Mouse (Mus musculus) stomach, embryonic 16.5 days (tissue): ENCODE measurements around the gene Atic. TPM values are rescaled to one million over a fixed set of nuclear protein-coding genes. Genes with fewer than 3 reads are reported as not detected.
A peak's percentile ranks its signal among the peaks of the same experiment; 100 is the strongest.

Experiments used
- ATAC-seq: fragments of 200-750 bp; cut with Nextera tagmentation; 2 replicates; pipeline ENCODE4 v1.8.0; 2017; ENCODE audit warnings: moderate number of reproducible peaks, moderate TSS enrichment; ENCODE audit not compliant: insufficient read depth, low FRiP score
- H3K27ac ChIP-seq: fragments of 300-500 bp; sonication (generic); 2 replicates; pipeline ENCODE4 v1.5.1; 2014; ENCODE audit warnings: low read length
- H3K27me3 ChIP-seq: fragments of 300-500 bp; sonication (generic); 2 replicates; pipeline ENCODE4 v1.6.1; 2014; ENCODE audit warnings: low read length, control low read depth, mixed read lengths; ENCODE audit not compliant: control insufficient read depth, insufficient read depth
- H3K36me3 ChIP-seq: fragments of 300-500 bp; sonication (generic); 2 replicates; pipeline ENCODE4 v1.6.1; 2014; ENCODE audit warnings: low read length; ENCODE audit not compliant: control insufficient read depth, insufficient read depth
- H3K4me1 ChIP-seq: fragments of 300-500 bp; sonication (generic); 2 replicates; pipeline ENCODE4 v1.6.1; 2014; ENCODE audit warnings: low read length, control low read depth, mixed read lengths; ENCODE audit not compliant: control insufficient read depth, insufficient read depth
- H3K4me2 ChIP-seq: fragments of 300-500 bp; sonication (generic); 2 replicates; pipeline ENCODE4 v1.6.1; 2014; ENCODE audit warnings: low read depth, low read length, mixed read lengths
- H3K4me3 ChIP-seq: fragments of 300-500 bp; sonication (generic); replicated peaks from 2 replicates; pipeline ENCODE4 v1.5.1; 2014; ENCODE audit warnings: mild to moderate bottlenecking, low read length
- H3K9ac ChIP-seq: fragments of 300-500 bp; sonication (generic); 2 replicates; pipeline ENCODE4 v1.6.1; 2014; ENCODE audit warnings: low read length
- H3K9me3 ChIP-seq: fragments of 300-500 bp; sonication (generic); replicated peaks from 2 replicates; pipeline ENCODE4 v1.6.1; 2016; ENCODE audit warnings: low read length, control low read depth; ENCODE audit not compliant: control insufficient read depth
- WGBS: fragments of 180-500 bp; shearing (Covaris S2); extraction: QIAGEN DNeasy Blood & Tissue Kit; methylation state at CpG from one replicate; pipeline ENCODE4 v1.1.7; 2014; 5-methylcytosine and 5-hydroxymethylcytosine counted together
- polyA plus RNA-seq: library from polyadenylated mRNA; unstranded; fragments of >200 nt; fragmentation: Nextera tagmentation; extraction: Ambion mirVana; gene quantifications from 2 replicates; pipeline ENCODE4 v1.2.1, GENCODE M21; 2015

Gene Atic
- 48.8 and 49.8 TPM in 2 replicates for polyA plus RNA-seq

GRCm38 (mm10) chr1:71556688-71557612, at the start of gene Atic:
Atic (plus strand) TSS chr1:71557150.
- Histone ChIP-seq H3K4me1 (peaks cover 9% of the 10 kb centered on the region; the same call in 1 of the 2 replicates), H3K4me3 (peak within 1 kb of the TSS; percentile 81), H3K27me3 (no peaks in the 10 kb centered on the region), H3K36me3 (peaks cover 25% of the 10 kb centered on the region), H3K9me3 (no peaks in the 10 kb centered on the region), H3K4me2 (peak within 1 kb of the TSS; percentile 82), H3K9ac (peak within 1 kb of the TSS; percentile 86), H3K27ac (peak within 1 kb of the TSS; percentile 88)
- ATAC-seq, result peak; percentile 99
- under 1% methylated on average over 55 of the region's 55 CpGs for WGBS

- H3K36me3 ChIP-seq, result no peaks in the 10 kb centered on the region
- H3K4me1 ChIP-seq, result 0 out of 2 replicates have a peak, but pooled peaks cover 3% of the 10 kb centered on the region
- ATAC-seq, result no peak
- no peak overlapping the region for H3K27ac ChIP-seq
- WGBS, result 34% methylated on average over 9 of the region's 9 CpGs
- H3K4me3 ChIP-seq, result no peak overlapping the region
- no peaks in the 10 kb centered on the region for H3K9me3 ChIP-seq
- H3K4me2 ChIP-seq, result no peak overlapping the region
- H3K27me3 ChIP-seq, result no peaks in the 10 kb centered on the region
- no peak overlapping the region for H3K9ac ChIP-seq
Observed at GRCm38 (mm10) chr1:71507251-71507650, 49.7 kb upstream of the Atic start.

DNA sequence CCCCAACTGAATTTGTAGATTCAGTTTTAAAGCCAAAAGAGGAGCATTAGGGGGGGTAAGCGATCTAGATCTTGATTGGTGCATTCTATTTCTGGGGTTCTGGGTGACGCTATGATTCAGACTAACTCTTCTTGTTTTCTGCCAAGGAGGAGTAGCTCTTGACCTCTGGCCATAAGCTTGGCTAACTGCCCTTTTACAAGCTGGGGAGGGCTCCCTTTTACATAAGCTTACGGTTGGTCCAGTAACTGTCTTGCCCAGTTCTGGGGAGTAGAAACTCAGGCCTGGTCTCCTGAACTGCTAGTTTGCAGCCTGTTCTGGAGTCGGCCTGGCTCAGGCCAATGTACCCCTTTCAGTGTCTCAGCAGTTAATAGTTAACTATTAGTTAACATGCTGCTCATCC, 41.9 kb upstream of the Atic start:
- no peak overlapping the region for H3K4me2 ChIP-seq
- H3K27me3 ChIP-seq, result no peaks in the 10 kb centered on the region
- no peak overlapping the region for H3K27ac ChIP-seq
- no peaks in the 10 kb centered on the region for H3K4me1 ChIP-seq
- H3K36me3 ChIP-seq, result no peaks in the 10 kb centered on the region
- WGBS, result 73% methylated on average over 4 of the region's 4 CpGs
- no peak for ATAC-seq
- no peak overlapping the region for H3K4me3 ChIP-seq
- H3K9me3 ChIP-seq, result no peaks in the 10 kb centered on the region
- no peak overlapping the region for H3K9ac ChIP-seq

DNA sequence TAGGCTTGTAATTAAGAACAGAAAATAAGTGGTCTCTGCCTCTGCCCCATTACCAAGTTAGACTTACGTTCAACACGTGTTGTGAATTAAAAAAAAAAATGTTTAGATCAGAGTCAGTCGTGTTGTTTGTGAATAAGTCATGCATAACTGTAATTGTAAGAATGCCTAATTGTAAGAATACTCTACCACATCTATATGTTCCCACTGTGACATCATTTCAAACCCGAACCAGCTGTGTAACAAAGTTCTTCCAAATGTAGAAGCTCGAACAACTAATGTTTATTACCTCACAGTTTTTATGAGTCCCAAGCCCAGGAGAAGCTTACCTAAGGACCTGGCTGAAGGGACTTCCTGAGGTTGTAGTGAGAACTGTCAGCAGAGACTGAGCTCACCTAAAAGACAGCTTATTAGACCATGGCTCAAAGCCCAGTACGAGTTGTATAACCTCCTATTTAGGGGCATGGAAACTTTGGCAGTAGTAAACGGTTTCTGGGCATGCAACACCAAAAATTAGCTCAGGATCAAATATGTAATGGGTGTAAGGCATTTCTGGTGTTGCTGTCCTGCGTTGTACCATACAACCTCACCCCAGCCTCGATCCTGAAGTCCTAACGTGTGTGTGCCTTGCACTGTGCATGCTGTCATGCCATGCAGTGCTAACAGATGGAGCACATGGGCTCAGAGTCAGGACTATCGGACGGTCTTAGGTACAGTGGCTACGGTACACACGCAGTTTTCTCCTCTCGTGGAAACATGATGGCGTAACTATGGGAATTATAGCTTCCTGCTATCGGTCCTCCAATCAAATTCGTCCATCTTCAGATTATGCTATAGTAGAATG, 27.9 kb upstream of the Atic start:
- Histone ChIP-seq H3K4me3 (no peak overlapping the region), H3K27ac (no peak overlapping the region), H3K4me1 (no peaks in the 10 kb centered on the region), H3K9me3 (no peaks in the 10 kb centered on the region), H3K36me3 (no peaks in the 10 kb centered on the region), H3K27me3 (no peaks in the 10 kb centered on the region), H3K4me2 (no peak overlapping the region), H3K9ac (no peak overlapping the region)
- ATAC-seq, result no peak
- WGBS, result 83% methylated on average over 18 of the region's 18 CpGs

- no peaks in the 10 kb centered on the region for H3K9me3 ChIP-seq
- H3K9ac ChIP-seq, result no peak overlapping the region
- WGBS, result 74% methylated on average over 2 of the region's 2 CpGs
- no peak overlapping the region for H3K4me3 ChIP-seq
- no peak overlapping the region for H3K27ac ChIP-seq
- no peaks in the 10 kb centered on the region for H3K27me3 ChIP-seq
- no peaks in the 10 kb centered on the region for H3K4me1 ChIP-seq
- no peak for ATAC-seq
- no peak overlapping the region for H3K4me2 ChIP-seq
- H3K36me3 ChIP-seq, result no peaks in the 10 kb centered on the region
Observed at GRCm38 (mm10) chr1:71530779-71531178, 26.2 kb upstream of the Atic start.

GRCm38 (mm10) chr1:71531653-71532052, 25.3 kb upstream of the Atic start:
- Histone ChIP-seq H3K36me3 (no peaks in the 10 kb centered on the region), H3K4me3 (no peak overlapping the region), H3K27me3 (no peaks in the 10 kb centered on the region), H3K9ac (no peak overlapping the region), H3K9me3 (no peaks in the 10 kb centered on the region), H3K4me2 (no peak overlapping the region), H3K4me1 (no peaks in the 10 kb centered on the region), H3K27ac (no peak overlapping the region)
- 24% methylated on average over 7 of the region's 7 CpGs for WGBS
- no peak for ATAC-seq

DNA sequence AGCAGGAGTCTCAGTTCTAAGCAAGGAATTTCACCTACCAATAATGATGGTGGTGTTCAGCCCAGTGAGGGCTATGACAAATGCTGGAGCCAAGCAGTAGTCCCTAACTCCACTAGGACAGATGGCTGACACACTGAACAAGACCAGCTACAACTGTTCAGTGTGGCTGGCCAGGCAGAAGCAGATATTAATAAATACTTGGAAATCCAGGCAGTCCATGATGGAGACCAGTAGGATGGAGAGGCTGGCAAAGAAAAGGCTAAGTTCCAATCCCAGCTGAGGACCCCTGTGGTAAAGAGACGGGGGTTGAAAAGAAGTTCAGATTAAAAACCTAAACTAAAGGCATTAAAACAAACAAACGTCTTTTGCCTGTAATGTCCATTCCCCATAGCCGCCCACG, 17.3 kb upstream of the Atic start:
- no peaks in the 10 kb centered on the region for H3K4me1 ChIP-seq
- H3K27ac ChIP-seq, result no peak overlapping the region
- no peak overlapping the region for H3K4me2 ChIP-seq
- ATAC-seq, result no peak
- no peak overlapping the region for H3K4me3 ChIP-seq
- no peaks in the 10 kb centered on the region for H3K27me3 ChIP-seq
- H3K36me3 ChIP-seq, result no peaks in the 10 kb centered on the region
- WGBS, result 80% methylated on average over 4 of the region's 4 CpGs
- H3K9ac ChIP-seq, result no peak overlapping the region
- no peaks in the 10 kb centered on the region for H3K9me3 ChIP-seq

DNA sequence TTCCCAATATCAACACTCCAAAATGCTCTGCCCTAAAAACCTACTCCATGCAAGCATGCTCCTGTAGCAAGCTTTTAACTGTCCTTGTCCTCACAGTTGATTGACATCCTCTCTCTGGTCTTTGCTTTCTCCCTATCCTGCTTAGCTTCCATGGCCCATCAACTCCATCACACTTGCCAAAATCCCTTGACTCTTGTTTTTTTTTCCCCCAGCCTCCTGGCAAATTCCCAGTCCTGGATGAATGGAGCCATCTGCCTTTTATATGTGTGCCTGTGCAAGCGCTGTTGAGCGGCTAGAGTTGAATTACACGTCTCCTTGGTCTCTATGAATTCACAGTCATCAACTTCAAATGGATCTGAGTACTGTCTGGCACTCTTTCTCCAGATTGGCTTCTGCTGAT, 16.5 kb upstream of the Atic start:
- no peak for ATAC-seq
- Histone ChIP-seq H3K4me2 (no peak overlapping the region), H3K27me3 (no peaks in the 10 kb centered on the region), H3K9me3 (no peaks in the 10 kb centered on the region), H3K9ac (no peak overlapping the region), H3K4me1 (no peaks in the 10 kb centered on the region), H3K4me3 (no peak overlapping the region), H3K36me3 (no peaks in the 10 kb centered on the region), H3K27ac (no peak overlapping the region)
- WGBS, result 71% methylated on average over 3 of the region's 3 CpGs

- no peaks in the 10 kb centered on the region for H3K27me3 ChIP-seq
- no peak for ATAC-seq
- WGBS, result 78% methylated on average over 10 of the region's 10 CpGs
- no peak overlapping the region for H3K9ac ChIP-seq
- H3K4me1 ChIP-seq, result no peaks in the 10 kb centered on the region
- H3K36me3 ChIP-seq, result no peaks in the 10 kb centered on the region
- H3K27ac ChIP-seq, result no peak overlapping the region
- H3K4me2 ChIP-seq, result no peak overlapping the region
- no peaks in the 10 kb centered on the region for H3K9me3 ChIP-seq
- H3K4me3 ChIP-seq, result no peak overlapping the region
Observed at GRCm38 (mm10) chr1:71550626-71551195, 6.2 kb upstream of the Atic start.
